Mouse (Mus musculus) cerebellum, adult 2 months (tissue): Measurements from ENCODE around the gene Pde9a.

Source experiments
- CTCF ChIP-seq: fragments of 200-500 bp; IDR thresholded peaks from 2 replicates; pipeline ENCODE4 v1.5.1; 2011; ENCODE audit warnings: low read depth, mild to moderate bottlenecking, control low read depth, low read length, moderate library complexity, borderline replicate concordance; ENCODE audit not compliant: insufficient read depth
- POLR2A ChIP-seq: fragments of 200-500 bp; IDR thresholded peaks from 2 replicates; pipeline ENCODE4 v1.6.1; 2011; ENCODE audit warnings: low read length, control low read depth, borderline replicate concordance; ENCODE audit not compliant: insufficient read depth

GRCm38 (mm10) chr17:31442513-31442912 is 56.5 kb downstream of the Pde9a start:
- TF ChIP-seq POLR2A (no peak), CTCF (no peak)
